Mouse (Mus musculus): ENCODE data around the gene Icosl.

- no peak for TF ChIP-seq POLR2A (IDR thresholded peaks at IDR 0.05; ENCODE audit: borderline replicate concordance, insufficient read depth, low read length)
- peak; percentile 86 for TF ChIP-seq CTCF (IDR thresholded peaks at IDR 0.05; ENCODE audit: borderline replicate concordance, insufficient read depth, low read depth, low read length)
These were observed 41.0 kb upstream of the Icosl start for GRCm38 (mm10) chr10:78028129-78028528.

Measured in cerebellum, adult 2 months (tissue).